Mouse (Mus musculus): ENCODE measurements around the gene Dnm3.

Dnm3 gene

DNA sequence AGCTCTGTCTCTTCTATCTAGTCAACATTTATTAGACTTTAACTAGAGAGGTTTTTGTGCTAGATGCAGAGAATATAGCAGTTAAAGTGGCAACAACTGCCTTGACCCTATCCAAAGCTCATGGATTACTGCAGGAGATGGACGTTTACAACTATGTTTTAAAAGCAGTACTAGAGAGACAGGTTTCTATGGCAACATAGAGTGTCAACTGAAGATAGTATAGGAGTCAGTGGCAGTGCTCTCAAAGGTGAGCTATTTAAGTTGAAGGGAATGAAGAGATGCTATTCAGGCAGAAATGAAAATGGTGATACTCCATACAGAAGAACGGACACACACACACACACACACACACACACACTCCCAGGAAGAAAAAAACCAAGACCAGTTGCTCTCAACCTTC, 225.0 kb downstream of the Dnm3 start:
- DNase-seq (ENCODE audit: low spot score in 2 of 2) = no peak

DNA sequence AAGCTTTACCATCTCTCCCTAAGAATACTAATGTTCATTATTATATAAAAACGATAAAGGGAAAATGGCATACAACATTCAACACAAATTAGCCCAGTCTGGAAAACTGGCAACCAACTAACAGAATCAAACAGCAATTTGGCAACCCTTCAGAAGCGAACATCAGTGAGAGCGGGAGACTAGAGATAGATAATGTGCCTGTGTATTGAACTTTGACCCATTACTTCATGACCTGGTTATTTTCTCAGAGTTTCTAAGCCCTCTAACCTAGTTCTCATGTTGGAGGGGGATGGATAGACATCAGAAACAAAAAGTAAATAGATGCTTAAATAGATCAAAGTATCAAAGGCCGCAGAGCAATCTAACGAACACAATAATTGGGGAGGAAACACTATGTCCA, 230.6 kb downstream of the Dnm3 start:
- DNase-seq (ENCODE audit: low spot score in 2 of 2) = no peak

DNA sequence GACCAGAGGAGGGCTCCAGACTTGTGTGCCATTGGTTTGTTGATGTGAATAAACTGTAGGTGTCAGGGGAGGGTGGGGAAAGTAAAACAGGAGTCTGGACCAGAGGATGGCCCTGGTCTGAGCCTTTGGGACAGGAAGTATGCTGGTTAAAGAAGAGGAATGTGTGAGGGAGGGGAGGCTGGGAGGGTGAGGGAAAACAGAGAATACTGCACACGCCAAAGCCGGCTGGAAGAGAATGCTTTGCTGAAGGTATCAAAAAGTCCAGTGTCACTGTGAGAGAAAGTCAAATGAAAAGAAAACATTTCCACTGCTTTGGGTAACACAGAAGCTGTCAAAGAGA, 234.2 kb downstream of the Dnm3 start:
- no peak for DNase-seq (ENCODE audit: low spot score in 2 of 2)

DNA sequence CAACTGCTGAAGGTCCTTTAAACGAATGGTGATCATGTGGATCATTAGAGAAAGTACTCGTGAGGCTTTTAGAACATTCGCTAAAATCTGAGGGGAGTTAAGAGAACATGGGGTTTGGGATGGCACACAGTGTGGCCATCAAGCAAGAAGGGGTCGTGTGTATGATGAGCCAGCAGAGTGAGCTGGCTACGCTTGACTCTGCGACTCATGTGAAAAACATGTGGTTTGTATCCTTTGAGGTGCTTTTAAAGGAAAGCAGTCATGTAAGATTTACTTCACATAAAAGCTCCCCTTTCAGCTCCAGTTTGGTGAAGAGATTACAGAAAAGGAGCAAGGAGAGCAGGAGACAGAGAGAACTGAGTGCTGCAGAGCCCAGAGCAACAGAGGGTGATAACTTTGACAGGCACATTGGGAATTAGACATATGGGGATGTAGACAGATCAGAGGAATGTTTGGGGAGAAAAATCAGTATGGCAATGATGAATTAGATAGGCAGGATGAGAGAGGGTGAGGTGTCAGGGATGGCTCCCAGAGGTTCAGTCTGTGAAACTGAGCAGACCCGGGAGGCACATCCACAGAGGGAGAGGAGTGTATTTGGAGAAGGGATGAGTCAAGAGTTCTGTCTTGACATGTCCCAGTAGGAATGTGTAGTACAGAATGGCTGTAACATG, 234.7 kb downstream of the Dnm3 start:
- no peak for DNase-seq (ENCODE audit: low spot score in 2 of 2)

DNA sequence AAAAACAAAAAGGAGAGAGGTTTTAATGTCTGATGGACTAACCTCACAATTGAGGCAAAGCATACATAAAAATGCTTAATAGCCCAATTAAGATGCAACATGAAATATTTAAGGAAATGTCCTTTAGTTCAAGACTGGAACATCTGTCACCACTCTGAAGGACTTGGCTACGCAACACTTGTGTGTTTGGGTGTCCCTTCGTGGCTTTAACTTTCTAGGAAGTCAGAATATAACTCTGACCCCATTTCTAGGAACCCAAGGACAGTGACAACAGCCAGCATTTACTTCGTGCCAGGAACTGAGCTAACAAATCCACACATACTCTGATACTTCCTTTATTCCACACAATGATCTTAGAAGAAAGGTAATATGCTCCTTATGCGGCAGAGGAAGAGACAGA, 237.1 kb downstream of the Dnm3 start:
- no peak for DNase-seq (ENCODE audit: low spot score in 2 of 2)

DNA sequence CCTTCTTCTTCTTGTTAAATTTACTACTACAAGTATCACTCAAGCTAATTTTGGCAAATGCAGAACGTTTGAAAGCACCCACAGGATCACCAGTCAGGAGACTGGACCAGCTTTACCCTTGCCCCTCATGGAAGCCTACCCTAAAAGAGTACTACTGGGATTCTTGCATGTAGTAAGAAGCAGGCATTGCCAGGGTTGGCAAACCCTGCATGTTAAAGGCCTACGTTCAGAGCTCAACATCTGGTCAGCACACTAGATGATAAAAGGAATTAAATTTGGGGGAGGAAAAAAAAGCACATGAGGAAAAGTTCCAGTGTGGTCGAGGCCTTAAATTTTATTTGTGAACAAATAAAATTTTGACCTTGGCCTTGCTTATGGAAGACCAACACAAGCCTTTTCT, 239.2 kb downstream of the Dnm3 start:
- DNase-seq (ENCODE audit: low spot score in 2 of 2) = no peak

DNA sequence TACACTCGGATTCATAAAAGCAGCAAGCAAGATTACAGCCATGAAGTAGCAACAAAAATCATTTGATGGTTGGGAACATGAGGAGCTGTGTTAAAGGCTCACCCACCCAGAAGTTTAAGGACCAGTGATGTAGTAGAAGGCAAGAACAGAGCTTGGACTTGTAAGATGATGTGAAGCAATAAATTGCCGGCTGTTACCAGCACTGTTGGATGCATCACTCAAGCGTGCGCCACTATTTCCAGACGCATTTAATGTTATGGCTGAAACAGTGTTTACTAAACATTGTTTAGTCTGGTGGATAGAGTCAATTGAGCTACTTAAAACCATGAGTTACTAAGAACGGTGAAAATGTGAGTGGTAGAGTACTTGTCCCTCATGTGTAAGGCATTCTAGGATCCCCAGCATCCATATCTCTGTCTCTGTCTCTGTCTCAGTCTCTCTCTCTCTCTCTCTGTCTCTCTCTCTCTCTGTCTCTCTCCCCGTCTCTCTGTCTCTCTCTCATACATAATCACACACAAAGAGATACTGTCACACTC, 241.1 kb downstream of the Dnm3 start:
- DNase-seq (ENCODE audit: low spot score in 2 of 2) = no peak

DNA sequence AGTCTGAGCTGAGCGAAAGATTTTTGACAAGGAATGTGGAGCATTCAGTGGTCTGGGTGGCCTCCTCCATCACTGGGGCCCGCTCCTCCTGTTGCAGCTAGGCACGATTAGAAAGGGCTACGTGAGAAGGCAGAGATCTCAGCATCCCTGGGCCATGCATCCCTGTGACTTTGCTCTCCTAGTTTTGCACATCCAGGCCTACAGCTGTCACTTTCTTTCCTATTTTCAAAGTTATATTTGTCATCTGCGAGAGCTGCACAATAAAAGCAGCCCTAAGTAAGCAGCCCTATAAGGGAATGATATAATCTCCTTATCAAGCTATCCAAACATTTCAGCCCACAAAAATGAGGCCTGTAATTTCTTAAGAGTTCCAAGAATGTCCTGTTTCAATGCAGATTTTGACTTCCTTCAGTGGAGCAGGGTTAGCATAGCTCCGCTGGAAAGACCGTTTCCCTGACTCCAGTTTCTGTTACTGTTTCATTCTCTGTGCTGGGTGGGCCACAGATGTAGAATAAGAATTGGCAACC, 252.2 kb downstream of the Dnm3 start:
- DNase-seq (ENCODE audit: low spot score in 2 of 2) = no peak

DNA sequence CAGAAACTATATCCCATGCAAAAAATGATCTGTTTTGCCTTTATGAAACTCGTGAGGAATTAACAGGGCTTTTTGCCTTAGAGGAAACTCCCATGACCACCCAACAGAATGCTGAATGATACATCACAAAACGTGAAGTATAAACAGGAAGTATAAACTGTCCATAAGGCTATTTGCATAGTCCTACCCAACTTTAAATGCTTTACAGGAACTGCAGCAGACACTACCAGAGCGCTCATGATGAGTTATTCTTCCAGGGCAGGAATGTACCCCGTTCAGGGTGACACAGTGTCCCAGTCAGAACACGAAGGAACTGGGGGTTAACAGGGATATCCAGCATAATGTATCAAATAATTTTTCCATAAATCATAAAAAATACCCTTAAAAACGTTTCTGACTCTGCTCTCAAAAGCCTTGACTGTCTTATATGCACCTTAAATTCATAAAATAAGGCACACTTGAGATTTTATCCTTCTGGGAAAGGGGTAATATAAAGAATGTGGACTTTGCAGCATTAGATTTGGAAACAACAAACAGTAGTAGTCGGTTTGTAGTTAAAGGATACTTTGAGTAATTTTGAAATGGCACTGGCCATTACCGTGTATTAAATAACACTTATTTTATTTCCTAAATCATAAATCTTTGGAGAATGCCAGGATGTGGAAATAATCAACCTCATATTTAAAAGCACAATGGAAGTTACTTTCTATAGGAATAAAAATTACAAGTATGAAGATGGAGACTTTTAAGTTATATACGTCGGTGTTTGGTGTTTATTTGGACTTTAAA, 252.8 kb downstream of the Dnm3 start:
- no peak for DNase-seq (ENCODE audit: low spot score in 2 of 2)

DNA sequence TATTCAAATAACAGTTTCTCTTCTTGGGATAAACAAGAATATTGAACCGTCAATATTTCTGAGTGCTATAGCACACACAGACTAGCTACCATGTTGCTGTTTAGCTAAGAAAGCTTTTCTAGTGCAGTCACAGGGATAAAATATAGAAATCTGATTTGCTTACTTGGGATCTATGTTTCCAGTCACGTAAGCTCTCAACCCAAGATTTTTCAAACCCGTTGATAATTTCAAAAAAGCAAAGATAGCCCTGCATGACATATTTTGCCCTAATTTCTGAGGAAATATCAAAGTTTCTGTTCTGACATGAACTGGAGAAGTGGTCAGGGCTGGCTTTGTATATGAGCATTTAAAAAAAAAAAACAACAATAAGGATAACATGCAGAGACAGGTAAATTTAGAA, 253.8 kb downstream of the Dnm3 start:
- no peak for DNase-seq (ENCODE audit: low spot score in 2 of 2)

DNA sequence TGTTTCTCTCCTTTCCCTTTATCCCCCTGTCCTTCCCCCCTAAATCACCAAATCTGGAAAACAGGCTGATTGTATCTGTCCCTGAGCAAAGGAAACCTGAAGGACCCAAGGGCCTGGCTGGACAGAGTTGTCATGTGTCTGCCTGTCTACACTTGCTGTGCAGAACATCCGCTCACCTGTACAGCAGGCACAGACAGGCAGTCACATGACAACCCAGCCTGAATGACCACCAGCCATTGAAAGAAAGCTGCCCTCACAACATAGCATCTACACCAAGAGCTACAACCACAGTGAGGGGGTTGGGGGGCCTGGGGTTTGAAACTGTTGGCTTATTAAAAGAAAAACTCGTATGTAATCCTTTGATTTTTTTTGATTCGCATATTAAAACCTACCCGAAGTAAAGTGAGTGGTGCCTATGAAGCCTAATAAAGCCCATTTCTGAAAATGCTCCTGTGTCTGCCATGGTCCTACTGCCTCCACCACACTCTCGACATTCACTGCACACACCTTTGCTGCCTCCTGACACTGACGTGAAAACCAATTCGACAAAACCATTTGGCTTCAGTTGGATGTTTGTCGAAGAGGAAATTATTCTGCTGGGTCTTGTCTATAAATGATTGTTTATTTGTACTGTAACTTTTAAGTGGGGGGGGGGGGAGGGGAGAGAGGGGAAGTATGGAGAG, 254.4 kb downstream of the Dnm3 start:
- no peak for DNase-seq (ENCODE audit: low spot score in 2 of 2)

DNA sequence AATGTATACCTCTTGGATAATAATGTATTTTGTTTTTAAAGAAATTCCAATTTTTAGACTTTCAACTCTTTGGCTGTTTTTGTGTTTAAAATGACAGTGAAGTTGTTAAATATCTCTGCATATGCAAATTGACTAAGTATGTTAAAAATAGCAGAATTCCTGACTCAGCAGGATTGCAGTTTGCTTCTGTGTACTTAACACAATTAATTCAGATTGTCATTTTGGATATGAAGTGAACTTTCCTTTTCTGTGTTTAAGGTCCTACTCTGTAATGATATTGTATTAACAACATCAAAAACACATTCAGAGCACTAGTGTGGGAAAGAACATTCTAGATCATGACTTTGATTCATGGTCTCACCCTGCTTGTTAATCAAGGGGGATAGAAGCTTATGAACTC, 255.5 kb downstream of the Dnm3 start:
- DNase-seq (ENCODE audit: low spot score in 2 of 2) = no peak

DNA sequence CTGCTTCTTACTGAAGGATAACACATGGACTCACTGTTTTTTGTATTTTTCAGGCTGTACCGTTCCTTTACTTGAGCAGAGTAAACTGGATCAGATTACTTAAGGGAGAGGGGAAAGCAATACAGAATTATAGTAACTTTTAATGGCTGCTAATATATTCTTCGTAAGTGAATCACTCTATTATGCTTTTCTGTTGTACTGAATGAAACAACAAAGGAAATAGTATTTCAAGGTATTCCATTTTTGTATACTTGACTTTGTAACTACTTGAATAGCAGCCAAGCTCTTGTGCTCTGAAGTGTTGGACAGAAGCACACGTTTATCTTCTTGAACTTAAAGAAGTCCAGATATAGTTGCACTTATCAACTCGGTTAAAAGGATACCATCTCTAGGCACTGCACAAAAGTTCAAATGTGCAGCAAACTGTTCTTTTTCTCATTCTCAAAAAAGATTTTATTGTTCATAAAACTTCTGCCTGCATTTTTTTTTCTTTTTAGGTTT, 256.0 kb downstream of the Dnm3 start:
- DNase-seq (ENCODE audit: low spot score in 2 of 2) = no peak

DNA sequence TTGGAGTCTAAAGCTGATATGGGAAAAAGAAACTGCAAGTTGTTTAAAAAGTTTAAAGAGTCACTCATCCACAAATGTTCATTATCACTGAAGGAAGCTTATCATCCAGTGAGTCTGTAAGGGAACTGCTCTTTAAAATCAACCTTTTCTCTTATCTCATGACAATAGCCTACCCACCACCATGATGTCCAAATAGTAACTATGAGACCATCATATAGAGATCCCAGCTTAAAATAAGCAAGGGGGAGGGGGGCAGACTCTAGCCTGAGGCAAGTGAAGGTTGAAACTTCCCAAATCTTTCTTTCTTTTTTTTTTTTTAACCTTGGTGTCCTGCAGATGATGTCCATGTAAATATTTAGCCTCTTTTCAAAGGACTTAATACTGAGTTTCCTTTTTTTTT, 256.9 kb downstream of the Dnm3 start:
- DNase-seq (ENCODE audit: low spot score in 2 of 2) = no peak

DNA sequence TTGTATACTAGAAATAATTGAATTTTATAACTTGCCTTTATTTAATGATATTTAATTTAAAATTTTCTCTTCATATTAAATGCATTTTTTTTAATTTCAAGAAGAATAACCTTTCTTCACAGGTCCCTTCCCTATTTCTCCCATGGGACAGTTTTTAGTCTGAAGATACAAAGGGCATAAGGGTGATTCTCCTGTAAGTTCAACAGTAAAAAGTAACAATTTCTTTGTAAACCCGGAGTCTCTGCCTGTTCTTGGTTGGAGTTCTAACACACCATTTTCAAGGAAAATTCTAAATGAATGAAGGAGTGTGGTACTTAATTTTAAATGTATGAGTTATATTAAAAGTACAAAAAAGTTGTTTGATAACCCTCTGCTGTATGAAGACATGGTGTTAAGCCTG, 258.1 kb downstream of the Dnm3 start:
- DNase-seq (ENCODE audit: low spot score in 2 of 2) = no peak

DNA sequence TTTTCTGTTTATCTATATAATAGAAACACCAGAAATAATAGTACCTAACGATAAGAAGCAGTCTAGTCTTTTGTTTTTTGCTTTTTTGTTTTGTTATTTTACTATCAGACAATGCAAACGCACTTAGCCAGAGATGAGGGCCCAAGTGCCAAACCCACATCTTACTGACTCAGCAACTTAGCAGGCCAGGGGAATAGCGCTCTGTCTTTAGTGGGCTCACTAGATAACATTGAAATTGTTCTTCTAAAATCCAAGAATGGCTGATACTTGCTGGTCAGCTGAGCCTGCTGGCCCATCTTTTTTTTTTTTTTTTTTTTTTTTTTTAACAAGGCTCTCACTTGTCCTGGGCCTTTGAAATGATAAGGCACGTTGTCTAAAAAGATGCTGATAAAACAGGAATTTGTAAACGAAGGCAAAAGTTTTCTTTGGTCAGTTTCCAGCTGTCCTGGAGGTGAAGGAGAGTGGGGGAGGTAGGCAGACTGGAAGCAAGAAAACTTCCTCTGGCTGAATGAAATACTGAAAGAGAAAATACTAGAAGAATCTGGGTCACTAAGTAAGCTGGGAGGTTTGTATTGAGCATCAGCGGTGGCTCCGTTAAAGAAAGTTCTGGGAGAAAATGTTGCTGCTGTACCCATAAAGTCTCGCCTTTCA, 259.2 kb downstream of the Dnm3 start:
- no peak for DNase-seq (ENCODE audit: low spot score in 2 of 2)

DNA sequence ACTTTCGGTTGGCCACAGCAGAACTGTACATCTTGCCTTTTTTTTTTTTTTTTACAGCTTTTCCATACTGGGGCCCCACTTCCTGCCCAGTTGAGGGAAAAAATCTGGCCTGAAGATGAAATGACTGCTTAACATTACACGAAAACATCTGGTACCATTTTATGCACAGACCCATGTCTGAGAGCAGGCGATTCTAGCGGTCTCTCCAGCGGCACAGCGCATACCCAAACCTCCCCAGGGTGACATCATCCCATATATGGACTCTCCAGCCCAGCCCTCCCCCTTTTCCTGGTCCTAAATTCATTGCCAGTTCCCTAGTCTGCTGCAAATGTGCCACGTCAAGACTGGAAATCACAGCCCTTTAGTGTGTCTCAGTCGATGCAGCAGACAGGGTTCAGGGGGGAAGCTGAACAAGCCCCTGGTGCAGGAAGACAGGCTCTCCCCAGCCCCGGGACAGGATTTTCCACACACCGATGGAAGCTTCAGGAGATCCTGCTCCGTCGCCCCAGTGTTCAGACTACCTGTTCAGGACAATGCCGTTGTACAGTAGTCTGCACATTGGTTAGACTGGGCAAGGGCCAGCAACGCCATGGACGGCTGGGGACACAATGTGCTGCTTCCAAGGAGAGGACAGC, 260.4 kb downstream of the Dnm3 start:
- no peak for DNase-seq (ENCODE audit: low spot score in 2 of 2)

DNA sequence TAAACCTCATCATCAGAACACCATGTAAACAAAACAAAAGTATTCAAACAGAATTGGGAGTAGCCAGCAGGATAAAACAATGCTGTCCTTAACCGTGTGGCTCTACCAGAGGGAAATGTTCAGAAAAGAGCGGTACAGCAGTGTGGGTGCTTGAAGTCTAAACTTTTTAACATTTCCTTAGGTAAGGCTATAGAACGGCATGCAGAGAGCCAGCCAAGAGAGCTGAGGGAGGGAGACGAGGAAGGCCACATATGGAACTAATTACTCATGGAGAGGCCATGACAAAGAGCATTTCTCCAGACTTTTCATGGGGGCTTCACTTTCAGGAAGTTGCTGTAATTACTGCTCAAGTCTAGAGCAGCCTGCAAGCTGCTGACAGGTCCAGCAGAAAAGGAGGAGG, 261.2 kb downstream of the Dnm3 start:
- DNase-seq (ENCODE audit: low spot score in 2 of 2) = no peak

DNA sequence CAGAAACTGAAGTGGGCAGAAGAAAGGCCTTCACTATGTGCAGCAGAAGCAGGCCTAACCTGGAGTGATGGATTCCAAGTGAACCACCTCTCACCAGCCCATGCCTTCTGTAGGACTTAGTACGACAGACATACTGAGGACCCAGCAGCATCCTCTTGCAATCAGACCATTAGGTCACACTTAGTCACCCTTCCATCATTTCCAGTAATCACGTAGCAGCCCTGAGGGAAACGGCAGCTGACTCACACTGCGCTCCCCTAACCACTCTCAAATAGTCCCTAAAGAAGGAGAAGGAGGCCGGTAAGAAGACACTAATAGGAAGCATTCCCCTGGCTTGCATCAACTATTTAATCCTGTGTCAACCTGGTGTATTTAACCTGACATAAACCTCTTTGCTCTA, 262.1 kb downstream of the Dnm3 start:
- no peak for DNase-seq (ENCODE audit: low spot score in 2 of 2)

DNA sequence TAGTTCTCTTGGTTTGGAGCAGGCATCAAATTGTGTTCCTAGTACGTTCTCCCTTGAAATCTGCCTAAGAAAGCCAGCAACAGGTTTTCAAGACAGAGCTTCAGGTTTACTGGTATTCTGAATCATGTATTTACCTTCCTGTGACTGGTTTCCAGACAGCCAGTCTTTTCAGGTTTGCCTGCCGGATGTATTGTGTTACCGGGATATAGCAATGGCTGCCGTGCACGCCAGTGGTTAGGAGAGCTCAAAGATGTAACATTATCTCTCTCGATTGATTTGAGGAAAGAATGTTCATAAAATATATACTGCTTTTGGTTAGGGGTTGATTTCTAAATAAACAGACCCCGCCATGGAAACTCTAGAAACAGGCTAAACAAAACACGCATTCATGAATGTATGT, 264.8 kb downstream of the Dnm3 start:
- no peak for DNase-seq (ENCODE audit: low spot score in 2 of 2)

DNA sequence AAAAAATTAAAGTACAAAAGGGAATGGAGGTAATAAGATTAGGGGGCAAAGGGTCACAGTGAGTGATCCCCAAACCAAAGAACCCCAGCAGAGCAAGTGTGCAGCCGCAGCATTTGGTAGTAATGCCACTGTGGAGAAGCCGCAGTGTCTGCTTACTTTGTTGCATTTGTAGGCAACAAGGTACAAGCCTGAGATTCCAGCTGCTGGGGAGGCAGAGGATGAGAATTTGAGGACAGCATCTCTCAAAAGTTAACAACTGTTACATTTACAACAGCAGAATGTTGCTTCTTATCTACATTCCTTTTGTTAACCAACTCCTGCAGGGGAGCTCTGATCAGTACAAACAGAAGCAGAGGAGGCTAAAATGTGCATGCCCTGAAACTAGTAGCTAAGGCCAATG, 267.3 kb downstream of the Dnm3 start:
- DNase-seq (ENCODE audit: low spot score in 2 of 2) = no peak
